Mouse (Mus musculus) ES-E14 (cell line): ENCODE results near the gene Rsf1. TPM values are rescaled to one million over a fixed set of nuclear protein-coding genes. Genes with fewer than 3 reads are reported as not detected.
A peak's percentile ranks its signal among the peaks of the same experiment; 100 is the strongest.

Experiments used
- DNase-seq: peaks from one replicate; pipeline ENCODE4 v3.0.0-alpha.2; 2013; ENCODE audit warnings: low read depth, low spot score
- H3K27ac ChIP-seq: 2 replicates; pipeline ENCODE4 v1.5.1; 2012; ENCODE audit warnings: low read depth, mild to moderate bottlenecking, low read length, moderate library complexity, mixed read lengths; ENCODE audit not compliant: poor library complexity, insufficient read depth, severe bottlenecking
- H3K36me3 ChIP-seq: 2 replicates; pipeline ENCODE4 v1.6.1; 2012; ENCODE audit warnings: mild to moderate bottlenecking, low read length, moderate library complexity, mixed read lengths; ENCODE audit not compliant: control insufficient read depth, poor library complexity, insufficient read depth, severe bottlenecking
- H3K4me1 ChIP-seq, 2 experiments: fragments of 150-350 bp in 1 of 2; sonication (generic) in 1 of 2; 2 replicates each; pipeline ENCODE4 v1.6.1; 2012; ENCODE audit warnings: low read length in 2 of 2, mild to moderate bottlenecking in 1 of 2, mixed read lengths in 1 of 2; ENCODE audit not compliant: control insufficient read depth in 2 of 2, insufficient read depth in 2 of 2, poor library complexity in 1 of 2
- H3K4me3 ChIP-seq, 2 experiments: fragments of 150-350 bp in 1 of 2; sonication (generic) in 1 of 2; 2 replicates each; pipeline ENCODE4 v1.5.1; 2012; ENCODE audit warnings: low read length in 2 of 2, low read depth in 1 of 2, mild to moderate bottlenecking in 1 of 2, mixed read lengths in 1 of 2; ENCODE audit not compliant: insufficient read depth in 1 of 2, poor library complexity in 1 of 2, severe bottlenecking in 1 of 2
- H3K9ac ChIP-seq: 2 replicates; pipeline ENCODE4 v1.6.1; 2012; ENCODE audit warnings: low read depth, mild to moderate bottlenecking, low read length, mixed read lengths; ENCODE audit not compliant: poor library complexity, insufficient read depth, severe bottlenecking
- H3K9me3 ChIP-seq: fragments of 150-350 bp; sonication (generic); 2 replicates; pipeline ENCODE4 v1.6.1; 2012; ENCODE audit warnings: low read depth, mild to moderate bottlenecking, low read length; ENCODE audit not compliant: control insufficient read depth, insufficient read depth
- CHD2 ChIP-seq: IDR thresholded peaks from 2 replicates; pipeline ENCODE4 v1.6.1; 2014; ENCODE audit warnings: mild to moderate bottlenecking, low read depth, low read length, inconsistent platforms
- HCFC1 ChIP-seq: IDR thresholded peaks from 2 replicates; pipeline ENCODE4 v1.6.1; 2012; ENCODE audit warnings: low read length, inconsistent platforms, borderline replicate concordance; ENCODE audit not compliant: insufficient read depth
- MAFK ChIP-seq: IDR thresholded peaks from 2 replicates; pipeline ENCODE4 v1.6.1; 2014; ENCODE audit warnings: mild to moderate bottlenecking, low read depth, low read length, inconsistent platforms; ENCODE audit not compliant: insufficient read depth
- ZC3H11A ChIP-seq: IDR thresholded peaks from 2 replicates; pipeline ENCODE4 v1.6.1; 2012; ENCODE audit warnings: low read depth, mild to moderate bottlenecking, inconsistent platforms, low read length, borderline replicate concordance
- ZNF384 ChIP-seq: IDR thresholded peaks from 2 replicates; pipeline ENCODE4 v1.6.1; 2012; ENCODE audit warnings: low read depth, low read length, inconsistent platforms
- in situ Hi-C, 2 experiments: fragments of 600-800 bp; cut with MboI; formaldehyde crosslinking; loops; one replicate each; pipeline ENCODE4 v1.15.1; 2025; ENCODE audit warnings: low sequenced_read_pairs in 2 of 2, inconsistent platforms in 1 of 2; ENCODE audit not compliant: unreplicated experiment in 2 of 2
- total RNA-seq: library from RNA; depleted of rRNA; stranded (reverse); fragments of 300-350 nt; gene quantifications from 2 replicates; pipeline ENCODE4 v1.2.3, GENCODE M21; 2012

Rsf1 gene
- total RNA-seq, 1 experiment: 27.0 TPM

GRCm38 (mm10) chr7:97696506-97697254 is 117.0 kb downstream of the Rsf1 start, which contains the start of gene Clns1a:
TSS of gene Clns1a (plus strand) at chr7:97696634.
- peaks cover 0 to 3% of the 10 kb centered on the region in 2 experiments; a peak in 2 of 4 replicates for H3K4me1 ChIP-seq
- peak within 1 kb of the TSS; percentile 84 for H3K9ac ChIP-seq
- TF ChIP-seq ZC3H11A (no peak), ZNF384 (no peak), MAFK (no peak), CHD2 (peak; percentile 84), HCFC1 (peak; percentile 81)
- no peaks in the 10 kb centered on the region for H3K9me3 ChIP-seq
- in situ Hi-C loops: no loop called here
- H3K4me3 ChIP-seq: peak within 1 kb of the TSS; percentile 76 to 95
- DNase-seq: peak; percentile 86
- H3K36me3 ChIP-seq: no peaks in the 10 kb centered on the region; the same call in 1 of the 2 replicates
- peak within 1 kb of the TSS; percentile 58 for H3K27ac ChIP-seq

- no peaks in the 10 kb centered on the region for H3K9me3 ChIP-seq
- DNase-seq: no peak
- H3K36me3 ChIP-seq: peaks cover 2% of the 10 kb centered on the region; the same call in 1 of the 2 replicates
- in situ Hi-C loops: no loop called here
- H3K27ac ChIP-seq: no peak overlapping the region
- H3K4me3 ChIP-seq: no peak overlapping the region; a peak in 1 of 4 replicates
- H3K4me1 ChIP-seq: peaks cover 0 to 3% of the 10 kb centered on the region in 2 experiments; a peak in 2 of 4 replicates
- TF ChIP-seq HCFC1: no peak
- TF ChIP-seq MAFK: no peak
- no peak for TF ChIP-seq ZC3H11A
- TF ChIP-seq CHD2: no peak
- no peak for TF ChIP-seq ZNF384
- H3K9ac ChIP-seq: no peak overlapping the region
These were observed 120.5 kb downstream of the Rsf1 start for GRCm38 (mm10) chr7:97700173-97700572.

- H3K27ac ChIP-seq: no peak overlapping the region
- H3K4me3 ChIP-seq: no peak overlapping the region
- H3K36me3 ChIP-seq: peaks cover 5% of the 10 kb centered on the region; the same call in 1 of the 2 replicates
- in situ Hi-C loops: no loop called here
- H3K9me3 ChIP-seq: no peaks in the 10 kb centered on the region
- DNase-seq: no peak
- H3K9ac ChIP-seq: no peak overlapping the region
- peaks cover 0 to 3% of the 10 kb centered on the region in 2 experiments; a peak in 2 of 4 replicates for H3K4me1 ChIP-seq
- TF ChIP-seq HCFC1 (no peak), ZC3H11A (no peak), CHD2 (no peak), ZNF384 (no peak), MAFK (no peak)
These were observed 121.4 kb downstream of the Rsf1 start for GRCm38 (mm10) chr7:97701106-97701505.

- H3K9me3 ChIP-seq: no peaks in the 10 kb centered on the region
- no peak for TF ChIP-seq CHD2
- no peak for TF ChIP-seq MAFK
- no peak for TF ChIP-seq ZNF384
- no peak for TF ChIP-seq HCFC1
- no peak for TF ChIP-seq ZC3H11A
- H3K27ac ChIP-seq: no peak overlapping the region
- no peak overlapping the region for H3K4me3 ChIP-seq
- no peak overlapping the region for H3K9ac ChIP-seq
- no peak for DNase-seq
- peaks cover 11% of the 10 kb centered on the region for H3K36me3 ChIP-seq
- H3K4me1 ChIP-seq: peaks cover 0 to 6% of the 10 kb centered on the region in 2 experiments; a peak in 1 of 4 replicates
- in situ Hi-C loops: no loop called here
These were observed 127.4 kb downstream of the Rsf1 start for GRCm38 (mm10) chr7:97707123-97707522.
